Mouse (Mus musculus): ENCODE data around the gene Smyd4. TPM values are rescaled to one million over a fixed set of nuclear protein-coding genes. Genes with fewer than 3 reads are reported as not detected.
"Not testable (repeated sequence)": the region's sequence is repeated elsewhere in the genome, so short reads cannot be mapped to it uniquely, and the experiment has no call there.

Gene Smyd4
- polyA plus RNA-seq, 1 experiment = 6.7 TPM

DNA sequence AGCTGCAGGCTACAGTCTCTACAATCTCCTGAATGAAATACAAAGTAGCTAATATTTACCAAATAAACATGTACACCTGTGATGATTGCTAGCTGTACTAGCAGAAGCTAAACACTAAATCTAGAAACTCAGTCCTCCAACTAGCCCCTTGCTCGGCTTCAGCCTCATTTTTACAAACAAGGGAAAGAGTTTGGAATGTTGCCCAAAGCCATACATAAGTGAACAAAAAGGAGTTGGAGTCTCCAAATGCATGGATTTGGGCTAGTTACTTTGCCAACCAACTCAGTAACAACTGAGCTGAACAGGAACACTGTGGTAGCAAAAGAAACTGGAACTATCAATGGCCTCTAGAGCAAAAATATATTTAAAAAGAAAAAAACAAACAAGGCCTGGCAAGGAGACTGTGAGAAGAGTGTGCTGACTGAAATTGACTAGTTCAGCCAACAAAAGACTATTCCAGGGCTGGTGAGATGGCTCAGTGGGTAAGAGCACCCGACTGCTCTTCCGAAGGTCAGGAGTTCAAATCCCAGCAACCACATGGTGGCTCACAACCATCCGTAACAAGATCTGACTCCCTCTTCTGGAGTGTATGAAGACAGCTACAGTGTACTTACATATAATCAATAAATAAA lies 1.6 kb upstream of the Smyd4 start:
- DNase-seq (ENCODE audit: low spot score) = no peak

DNA sequence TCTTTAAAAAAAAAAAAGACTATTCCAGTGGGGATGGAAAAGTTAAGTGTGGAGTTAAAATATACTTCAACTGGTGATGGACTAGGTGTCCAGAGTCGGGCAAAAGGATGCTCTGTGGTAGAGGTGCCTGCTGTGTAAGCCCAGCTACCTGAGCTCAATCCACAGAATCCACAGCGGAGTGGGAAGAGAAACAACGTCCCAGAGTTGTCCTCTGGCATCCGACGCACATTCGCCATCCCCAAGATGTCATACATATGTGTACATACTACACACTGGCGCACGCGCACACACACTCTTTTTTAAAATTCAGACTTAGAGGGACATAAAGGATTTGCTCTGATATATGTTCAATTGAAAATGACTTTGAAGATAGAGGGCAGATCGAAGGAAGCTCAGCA lies 1.0 kb upstream of the Smyd4 start:
- DNase-seq (ENCODE audit: low spot score) = no peak

DNA sequence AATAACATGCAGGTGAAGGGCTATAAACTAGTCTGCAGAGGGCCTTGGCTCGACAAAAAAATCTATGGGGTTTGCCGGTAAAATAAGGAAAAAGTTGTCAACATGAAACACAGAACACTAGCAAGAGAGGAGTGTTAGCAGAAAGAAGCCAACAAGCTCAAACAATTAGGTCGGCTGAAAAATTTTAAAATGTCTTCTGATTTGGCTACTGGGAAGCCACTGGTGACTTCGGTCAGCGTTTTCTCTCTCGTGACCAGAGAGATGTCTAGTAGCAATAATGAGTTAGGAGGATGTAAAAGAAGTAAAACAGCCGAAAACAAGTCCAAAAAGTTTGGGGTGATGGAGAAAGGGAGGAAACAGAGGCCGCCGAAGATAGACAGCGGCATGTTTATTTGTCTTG lies 637 bp upstream of the Smyd4 start:
- no peak for DNase-seq (ENCODE audit: low spot score)

DNA sequence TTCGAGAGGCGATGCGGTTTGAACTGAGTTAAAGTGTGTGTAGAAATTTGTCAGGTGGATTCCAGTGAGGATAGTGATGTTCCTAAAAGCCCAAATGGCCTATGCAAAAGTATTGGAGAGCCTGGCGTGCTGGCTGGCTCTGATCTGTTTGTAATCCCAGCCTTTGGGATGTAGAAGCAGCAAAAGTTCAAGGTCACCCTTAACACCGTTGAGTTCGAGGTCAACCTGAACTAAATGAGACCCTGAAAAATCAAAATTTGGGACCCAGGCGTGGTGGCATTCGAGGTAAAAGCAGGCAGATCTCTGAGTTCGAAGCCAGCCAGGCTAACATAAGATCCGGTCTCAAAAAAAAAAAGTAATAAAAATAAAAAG lies 643 bp downstream of the Smyd4 start:
- no peak for DNase-seq (ENCODE audit: low spot score)

DNA sequence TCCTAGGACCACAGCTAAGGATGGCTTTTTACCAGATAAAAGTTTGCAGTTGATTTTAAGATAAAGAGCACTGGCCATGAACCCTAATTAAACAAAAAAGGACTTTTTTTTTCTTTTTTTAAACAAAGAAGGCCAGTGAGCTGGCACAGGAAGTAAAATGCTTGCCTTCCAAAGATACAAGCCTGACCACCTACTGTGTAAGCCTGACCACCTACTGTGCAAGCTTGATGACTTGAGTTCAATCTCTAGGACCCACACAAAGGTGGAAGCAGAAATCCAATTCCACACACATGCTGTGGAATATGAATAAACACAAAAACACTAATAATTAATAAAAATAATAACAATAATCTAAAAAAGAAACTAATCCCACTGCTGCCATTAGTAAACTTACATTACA lies 3.0 kb downstream of the Smyd4 start:
- no peak for DNase-seq (ENCODE audit: low spot score)

- DNase-seq (ENCODE audit: low spot score) = no peak
Observed at GRCm38 (mm10) chr11:75355475-75355874, 7.2 kb downstream of the Smyd4 start.

GRCm38 (mm10) chr11:75377125-75377524 lies 28.9 kb downstream of the Smyd4 start:
- no peak for DNase-seq (ENCODE audit: low spot score)

- DNase-seq (ENCODE audit: low spot score) = not testable (repeated sequence)
Observed at GRCm38 (mm10) chr11:75378786-75379185, 30.6 kb downstream of the Smyd4 start.

DNA sequence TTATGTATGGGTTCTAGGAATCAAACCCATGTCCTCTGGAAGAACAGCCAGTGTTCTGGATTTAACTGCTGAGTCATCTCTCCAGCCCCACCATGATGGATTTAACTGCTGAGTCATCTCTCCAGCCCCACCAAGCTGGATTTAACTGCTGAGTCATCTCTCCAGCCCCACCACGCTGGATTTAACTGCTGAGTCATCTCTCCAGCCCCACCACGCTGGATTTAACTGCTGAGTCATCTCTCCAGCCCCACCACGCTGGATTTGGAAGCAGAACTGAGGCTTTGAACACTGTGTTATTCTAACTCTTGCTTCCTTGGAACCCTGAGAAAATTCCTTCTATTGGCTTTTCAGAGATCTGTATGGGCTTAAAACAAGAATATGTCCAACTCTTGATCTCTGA lies 35.3 kb downstream of the Smyd4 start:
- DNase-seq (ENCODE audit: low spot score) = not testable (repeated sequence)

DNA sequence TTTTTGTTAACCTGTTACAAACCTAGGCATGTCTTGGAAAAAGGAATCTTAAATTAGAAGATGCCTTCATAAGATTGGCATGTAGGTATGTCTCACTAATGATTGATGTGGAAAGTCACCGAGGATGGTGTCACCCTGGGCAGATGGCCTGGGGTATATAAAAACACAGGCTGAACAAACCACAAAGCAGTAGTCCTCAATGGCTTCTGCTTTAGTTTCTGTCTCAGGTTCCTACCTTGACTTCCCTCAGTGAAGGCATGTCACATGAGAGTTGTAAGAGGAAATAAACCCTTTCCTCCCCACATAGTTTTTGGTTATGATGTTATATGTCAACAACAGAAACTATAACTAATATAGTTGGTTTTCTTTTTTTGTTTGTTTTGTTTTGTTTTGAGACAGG lies 47.4 kb downstream of the Smyd4 start:
- DNase-seq (ENCODE audit: low spot score) = no peak

GRCm38 (mm10) chr11:75397452-75397851 lies 49.2 kb downstream of the Smyd4 start:
- no peak for DNase-seq (ENCODE audit: low spot score)

- no peak for DNase-seq (ENCODE audit: low spot score)
Observed at GRCm38 (mm10) chr11:75399411-75399841, 51.2 kb downstream of the Smyd4 start.

- DNase-seq (ENCODE audit: low spot score) = no peak
Observed at GRCm38 (mm10) chr11:75400099-75400498, 51.9 kb downstream of the Smyd4 start.

DNA sequence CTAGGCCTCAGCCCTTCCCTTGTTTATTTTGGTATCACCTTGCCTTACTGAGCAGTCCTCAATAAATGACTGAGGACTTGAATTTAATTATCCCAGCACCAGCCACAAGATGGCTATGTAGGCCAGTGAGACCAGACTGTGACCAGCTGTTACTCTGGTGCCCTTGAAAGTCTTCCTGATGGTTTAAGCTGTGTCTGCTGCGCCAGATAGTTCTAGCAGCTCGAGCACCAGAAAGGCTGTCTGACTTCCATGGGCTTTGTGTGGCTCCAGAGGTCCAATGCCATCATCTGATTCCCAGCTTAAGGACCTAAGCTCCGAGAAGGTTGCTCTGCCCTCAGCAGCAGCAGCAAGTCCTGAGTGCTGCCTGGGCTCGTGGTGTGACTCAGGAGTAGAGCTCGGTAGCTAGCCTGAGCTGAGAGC lies 54.0 kb downstream of the Smyd4 start:
- no peak for DNase-seq (ENCODE audit: low spot score)

DNA sequence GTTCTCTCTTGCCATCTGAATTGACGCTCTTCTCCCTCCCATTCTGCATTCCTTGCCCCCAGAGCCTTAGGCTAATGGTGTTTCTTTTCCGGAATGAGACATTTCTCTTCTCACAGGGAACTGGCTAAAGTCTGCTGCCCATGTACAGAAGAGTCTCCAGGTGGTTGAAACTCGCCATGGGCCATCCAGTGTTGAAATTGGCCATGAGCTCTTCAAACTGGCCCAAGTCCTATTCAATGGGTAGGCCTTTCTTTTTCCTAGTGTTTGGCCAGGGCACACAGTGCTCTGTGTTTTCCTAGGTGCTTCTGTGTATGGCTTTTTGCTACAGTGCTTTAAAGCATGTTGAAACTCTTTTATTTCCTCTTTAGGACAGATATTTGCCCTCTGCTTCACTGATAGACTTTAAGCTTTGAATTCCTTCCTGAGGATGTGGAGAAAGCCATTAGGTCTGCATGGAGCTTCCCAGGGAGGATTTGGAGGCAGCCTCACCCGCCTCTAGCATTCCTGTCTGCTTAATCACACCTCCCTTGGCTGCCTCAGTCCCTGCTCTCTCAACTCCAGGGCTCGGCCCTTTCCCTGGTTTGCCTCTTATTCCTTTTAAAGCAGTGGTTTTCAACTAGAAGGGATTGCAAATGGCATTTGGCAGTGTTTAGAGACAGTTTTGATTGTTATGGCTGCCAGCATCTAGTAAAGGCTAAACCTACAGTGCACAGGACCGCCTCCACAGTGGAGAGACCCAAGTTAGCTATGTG lies 55.2 kb downstream of the Smyd4 start:
- DNase-seq (ENCODE audit: low spot score) = no peak

GRCm38 (mm10) chr11:75404801-75405200 lies 56.6 kb downstream of the Smyd4 start:
- no peak for DNase-seq (ENCODE audit: low spot score)

GRCm38 (mm10) chr11:75406104-75406503 lies 57.9 kb downstream of the Smyd4 start:
- DNase-seq (ENCODE audit: low spot score) = no peak

DNA sequence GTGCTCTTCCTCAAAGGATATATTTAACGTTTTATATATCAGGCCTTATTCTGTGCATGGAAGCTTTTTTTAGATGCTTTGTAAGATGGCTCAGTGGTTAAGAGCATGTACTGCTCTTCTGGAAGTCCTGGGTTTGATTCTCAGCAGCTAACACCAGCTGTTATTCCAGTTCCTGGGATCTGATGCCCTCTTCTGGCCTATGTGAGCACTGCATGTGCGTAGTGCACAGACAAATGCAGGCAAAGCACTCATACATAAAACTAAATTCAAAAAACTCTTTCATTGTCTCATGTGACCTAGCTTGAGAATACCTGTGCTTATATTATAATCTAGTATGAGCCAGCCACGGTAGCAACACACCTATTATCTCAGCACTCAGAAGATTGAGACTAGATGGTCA lies 58.6 kb downstream of the Smyd4 start:
- DNase-seq (ENCODE audit: low spot score) = no peak

DNA sequence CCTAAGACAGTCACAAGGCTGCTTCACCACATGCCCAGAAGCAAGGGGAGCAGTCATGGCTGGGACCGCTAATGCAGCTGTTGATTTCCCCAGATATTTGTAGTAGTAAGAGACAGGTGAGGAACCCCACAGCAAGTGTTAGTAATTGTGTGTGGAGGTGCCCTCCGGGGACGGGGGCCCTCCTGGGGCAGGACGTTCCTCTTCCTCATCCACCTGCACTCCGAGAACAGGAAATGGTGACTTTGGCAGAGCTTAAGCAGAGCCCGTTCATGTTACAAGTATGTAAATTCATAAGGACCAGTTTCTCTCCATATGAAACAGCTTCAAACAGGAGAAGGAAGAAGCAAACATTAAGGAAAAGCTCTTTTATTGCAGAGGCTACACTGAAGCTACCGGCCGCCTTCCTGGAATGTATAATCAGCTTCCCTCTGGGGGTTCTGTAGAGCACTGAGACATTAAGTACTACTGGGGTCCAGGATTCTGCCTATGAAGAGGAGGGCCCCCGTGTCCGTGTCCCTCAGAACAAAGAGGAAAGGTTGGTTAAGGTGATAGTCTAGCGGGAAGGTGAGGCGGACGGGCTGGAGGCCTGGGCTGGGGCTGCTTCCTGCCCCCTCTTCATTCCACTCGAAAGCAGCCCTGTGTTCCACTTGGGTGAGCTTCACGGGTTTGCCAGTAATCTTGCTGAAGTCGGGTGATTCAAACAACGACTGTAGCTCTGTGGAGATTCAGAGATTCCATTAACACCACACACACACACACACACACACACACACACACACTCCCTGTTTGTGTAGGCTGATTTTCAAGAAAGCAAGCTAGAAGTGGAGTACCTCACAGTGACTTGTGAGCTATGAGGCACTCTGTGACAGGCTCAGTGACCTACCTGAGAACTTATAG lies 61.7 kb downstream of the Smyd4 start:
- DNase-seq (ENCODE audit: low spot score) = no peak

- no peak for DNase-seq (ENCODE audit: low spot score)
Observed at GRCm38 (mm10) chr11:75410591-75410990, 62.4 kb downstream of the Smyd4 start.

- DNase-seq (ENCODE audit: low spot score) = no peak
Observed at GRCm38 (mm10) chr11:75415096-75415495, 66.9 kb downstream of the Smyd4 start.

GRCm38 (mm10) chr11:75415994-75416393 lies 67.8 kb downstream of the Smyd4 start:
- no peak for DNase-seq (ENCODE audit: low spot score)

GRCm38 (mm10) chr11:75420037-75420436 lies 71.8 kb downstream of the Smyd4 start:
- no peak for DNase-seq (ENCODE audit: low spot score)
